Comparison of ENCODE assay signal across 9 mouse cellular contexts in the genomic region with DNA sequence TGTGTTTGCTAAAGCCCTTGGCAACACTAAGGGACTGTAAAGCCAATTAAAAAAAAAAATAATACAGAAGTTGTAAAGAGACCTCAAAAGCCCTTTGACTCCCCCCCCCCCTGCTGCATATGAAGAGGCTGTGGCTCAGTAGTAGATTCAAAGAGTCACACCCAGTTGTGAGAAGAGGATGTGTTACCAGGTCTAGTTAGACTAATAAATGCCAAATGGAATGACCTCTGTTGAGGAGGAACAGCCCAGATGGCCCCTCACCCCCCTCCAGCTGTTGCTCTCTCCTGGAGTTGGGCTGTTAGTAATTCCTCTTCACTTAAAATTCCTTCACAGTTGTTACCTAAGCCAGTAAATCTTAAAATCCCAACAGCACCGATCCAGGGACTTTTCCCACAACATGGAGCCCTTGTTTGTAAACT.
A peak's percentile ranks its signal among the peaks of the same experiment; 100 is the strongest.
DNase-seq lines count a peak whose midpoint lies in the region; ATAC-seq and TF ChIP-seq lines count a peak whose summit lies in the region.
"Had no signal": no experiment of that assay in that cellular context is flagged by ENCODE, and none has a peak within 500 bp of the region (broad histone marks: within the 10 kb centered on the region; RNA-seq: fewer than 3 reads in every experiment).

No protein-coding gene starts in this region.

- H3K4me2 ChIP-seq in neural tube, embryonic 11.5 days (ENCODE audit: low read depth), result no peak overlapping the region; the same call in 1 of the 2 replicates
- no peak overlapping the region; the same call in 1 of the 2 replicates for H3K4me2 ChIP-seq in limb, embryonic 15.5 days

- TF ChIP-seq POLR2A in heart, adult 2 months (IDR thresholded peaks at IDR 0.05; ENCODE audit: insufficient read depth, low read depth, low read length), result no peak

- TF ChIP-seq EP300 in heart, adult 2 months (IDR thresholded peaks at IDR 0.05; ENCODE audit: insufficient read depth, low read depth, low read length), result no peak

- peak overlapping the region; percentile 41 for H3K9ac ChIP-seq in heart, adult 2 months (ENCODE audit: low read depth, low read length)
- no peak overlapping the region for H3K9ac ChIP-seq in neural tube, embryonic 11.5 days (ENCODE audit: low read length)
- 0 out of 2 replicates have a peak overlapping the region, but pooled peaks have one; percentile 20 for H3K9ac ChIP-seq in limb, embryonic 15.5 days

- H3K27me3 ChIP-seq in heart, adult 2 months (ENCODE audit: control insufficient read depth, insufficient read depth, low read length), result no peaks in the 10 kb centered on the region
- no peaks in the 10 kb centered on the region for H3K27me3 ChIP-seq in neural tube, embryonic 11.5 days (ENCODE audit: control insufficient read depth, insufficient read depth, low read length)
- H3K27me3 ChIP-seq in limb, embryonic 15.5 days, result no peaks in the 10 kb centered on the region
- H3K27me3 ChIP-seq: CH12.LX had no signal

- 0 out of 2 replicates have a peak, but pooled peaks have one; percentile 17 for ATAC-seq in neural tube, embryonic 11.5 days (ENCODE audit: insufficient read depth, low FRiP score, low TSS enrichment)
- ATAC-seq in limb, embryonic 15.5 days (ENCODE audit: insufficient number of reproducible peaks, low FRiP score, low TSS enrichment, low read depth), result no peak; the same call in 1 of the 2 replicates
- no peak for ATAC-seq in megakaryocyte progenitor cell, adult 5-6 weeks (replicated peaks; ENCODE audit: poor library complexity)

- no peak for TF ChIP-seq CTCF in heart, adult 2 months (IDR thresholded peaks at IDR 0.05)

- H3K36me3 ChIP-seq in heart, adult 2 months (ENCODE audit: control insufficient read depth, insufficient read depth, low read length), result peaks cover 26% of the 10 kb centered on the region
- no peaks in the 10 kb centered on the region; the same call in 1 of the 2 replicates for H3K36me3 ChIP-seq in neural tube, embryonic 11.5 days (ENCODE audit: control insufficient read depth, insufficient read depth, low read length)
- H3K36me3 ChIP-seq in limb, embryonic 15.5 days, result no peaks in the 10 kb centered on the region

- H3K9me3 ChIP-seq in neural tube, embryonic 11.5 days (ENCODE audit: control insufficient read depth, low read length), result no peaks in the 10 kb centered on the region
- no peaks in the 10 kb centered on the region for H3K9me3 ChIP-seq in limb, embryonic 15.5 days

- H3K27ac ChIP-seq in heart, adult 2 months, result peak overlapping the region; percentile 66
- H3K27ac ChIP-seq in neural tube, embryonic 11.5 days (ENCODE audit: low read depth, low read length), result peak overlapping the region; percentile 55
- peak overlapping the region; percentile 54; the same call in 1 of the 2 replicates for H3K27ac ChIP-seq in limb, embryonic 15.5 days

- DNase-seq in heart, adult 2 months, result peak in 1 of 2 experiments; percentile 46
- DNase-seq in heart, adult 18-20 months, result no peak
- DNase-seq in neural tube, embryonic 11.5 days (ENCODE audit: low spot score), result peak; percentile 30
- DNase-seq in neural tube, embryonic 10.5 days (ENCODE audit: extremely low spot score, low spot score), result no peak
- DNase-seq in cerebellum, postnatal 36 days, result no peak
- no peak for DNase-seq in right cerebral cortex, adult 18-20 months

- intact Hi-C loops in heart, adult 2 months (cut with DNase I), result loop anchor here (2.0 to 5.0 kb wide), 3 partner anchors 14 to 62 kb away; partner anchors contain the start of gene Spred2

- H3K79me2 ChIP-seq in heart, adult 2 months (replicated peaks; ENCODE audit: control insufficient read depth, insufficient read depth, low read length), result peaks cover 4% of the 10 kb centered on the region; the same call in 1 of the 2 replicates

- 8% methylated on average over 1 of the region's 1 CpGs for WGBS in heart, adult 2 months
- 4% methylated on average over 1 of the region's 1 CpGs for WGBS in neural tube, embryonic 11.5 days
- 4% methylated on average over 1 of the region's 1 CpGs for WGBS in limb, embryonic 15.5 days

- peak overlapping the region; percentile 27; the same call in 1 of the 2 replicates for H3K4me3 ChIP-seq in heart, adult 2 months
- no peak overlapping the region for H3K4me3 ChIP-seq in neural tube, embryonic 11.5 days (ENCODE audit: low read depth, low read length)
- H3K4me3 ChIP-seq in limb, embryonic 15.5 days, result no peak overlapping the region

- peaks cover 41% of the 10 kb centered on the region for H3K4me1 ChIP-seq in heart, adult 2 months (ENCODE audit: control insufficient read depth, insufficient read depth, low read length)
- H3K4me1 ChIP-seq in neural tube, embryonic 11.5 days (ENCODE audit: control insufficient read depth, insufficient read depth, low read length), result peaks cover 29% of the 10 kb centered on the region
- H3K4me1 ChIP-seq in limb, embryonic 15.5 days, result peaks cover 64% of the 10 kb centered on the region
